Mouse (Mus musculus): ENCODE measurements around the gene Srcin1.

Srcin1 gene

GRCm38 (mm10) chr11:97576136-97576906, at the start of gene Srcin1:
Gene Srcin1, minus strand, starts transcription at chr11:97576186.
- DNase-seq (ENCODE audit: low spot score): no peak

GRCm38 (mm10) chr11:97625551-97625950, 49.6 kb upstream of the Srcin1 start:
- no peak for DNase-seq (ENCODE audit: low spot score)

GRCm38 (mm10) chr11:97623166-97623565, 47.2 kb upstream of the Srcin1 start:
- DNase-seq (ENCODE audit: low spot score): no peak

- DNase-seq (ENCODE audit: low spot score): peak; percentile 49
Measured at GRCm38 (mm10) chr11:97622440-97622839, 46.5 kb upstream of the Srcin1 start.

- peak; percentile 27 for DNase-seq (ENCODE audit: low spot score)
Measured at GRCm38 (mm10) chr11:97619391-97619795, 43.4 kb upstream of the Srcin1 start.

- DNase-seq (ENCODE audit: low spot score): no peak
Measured at GRCm38 (mm10) chr11:97618368-97618767, 42.4 kb upstream of the Srcin1 start.

- DNase-seq (ENCODE audit: low spot score): no peak
Measured at GRCm38 (mm10) chr11:97615276-97615675, 39.3 kb upstream of the Srcin1 start.

- no peak for DNase-seq (ENCODE audit: low spot score)
Measured at GRCm38 (mm10) chr11:97611076-97611475, 35.1 kb upstream of the Srcin1 start.

GRCm38 (mm10) chr11:97609743-97610142, 33.8 kb upstream of the Srcin1 start:
- no peak for DNase-seq (ENCODE audit: low spot score)

- DNase-seq (ENCODE audit: low spot score): no peak
Measured at GRCm38 (mm10) chr11:97608933-97609332, 32.9 kb upstream of the Srcin1 start.

- DNase-seq (ENCODE audit: low spot score): no peak
Measured at GRCm38 (mm10) chr11:97607056-97607725, 31.2 kb upstream of the Srcin1 start.

GRCm38 (mm10) chr11:97603891-97604290, 27.9 kb upstream of the Srcin1 start:
- DNase-seq (ENCODE audit: low spot score): no peak

- no peak for DNase-seq (ENCODE audit: low spot score)
Measured at GRCm38 (mm10) chr11:97602223-97602622, 26.2 kb upstream of the Srcin1 start.

GRCm38 (mm10) chr11:97599104-97599503, 23.1 kb upstream of the Srcin1 start:
- no peak for DNase-seq (ENCODE audit: low spot score)

- DNase-seq (ENCODE audit: low spot score): no peak
Measured at GRCm38 (mm10) chr11:97597945-97598691, 22.1 kb upstream of the Srcin1 start.

- DNase-seq (ENCODE audit: low spot score): no peak
Measured at GRCm38 (mm10) chr11:97594136-97594535, 18.1 kb upstream of the Srcin1 start.

- no peak for DNase-seq (ENCODE audit: low spot score)
Measured at GRCm38 (mm10) chr11:97591910-97592309, 15.9 kb upstream of the Srcin1 start.

GRCm38 (mm10) chr11:97590227-97590960, 14.4 kb upstream of the Srcin1 start:
- DNase-seq (ENCODE audit: low spot score): no peak

- no peak for DNase-seq (ENCODE audit: low spot score)
Measured at GRCm38 (mm10) chr11:97589216-97589615, 13.2 kb upstream of the Srcin1 start.

- no peak for DNase-seq (ENCODE audit: low spot score)
Measured at GRCm38 (mm10) chr11:97585932-97586331, 9.9 kb upstream of the Srcin1 start.

- no peak for DNase-seq (ENCODE audit: low spot score)
Measured at GRCm38 (mm10) chr11:97584476-97584875, 8.5 kb upstream of the Srcin1 start.

Data from urinary bladder, postnatal 25 days (tissue).